Mouse (Mus musculus) embryonic facial prominence, embryonic 11.5 days (tissue): Measurements from ENCODE around the gene Cfap61. TPM values are rescaled to one million over a fixed set of nuclear protein-coding genes. Genes with fewer than 3 reads are reported as not detected.

ENCODE experiments used
- ATAC-seq: fragments of 200-750 bp; cut with Nextera tagmentation; replicated peaks from 2 replicates; pipeline ENCODE4 v1.8.0; 2017; ENCODE audit warnings: low read depth; ENCODE audit not compliant: insufficient number of reproducible peaks, low FRiP score, low TSS enrichment
- DNase-seq: peaks from one replicate; pipeline ENCODE4 v3.0.0-alpha.2; 2015; ENCODE audit warnings: low spot score
- H3K27ac ChIP-seq: fragments of 300-500 bp; sonication (generic); replicated peaks from 2 replicates; pipeline ENCODE4 v1.5.1; 2014; ENCODE audit warnings: mild to moderate bottlenecking, low read depth, low read length, control low read depth
- H3K27me3 ChIP-seq: fragments of 300-500 bp; sonication (generic); 2 replicates; pipeline ENCODE4 v1.6.1; 2014; ENCODE audit warnings: mild to moderate bottlenecking, low read length, moderate library complexity, mixed read lengths; ENCODE audit not compliant: control insufficient read depth, insufficient read depth
- H3K36me3 ChIP-seq: fragments of 300-500 bp; sonication (generic); replicated peaks from 2 replicates; pipeline ENCODE4 v1.6.1; 2014; ENCODE audit warnings: low read depth, mild to moderate bottlenecking, low read length, moderate library complexity, mixed read lengths; ENCODE audit not compliant: control insufficient read depth, insufficient read depth
- H3K4me1 ChIP-seq: fragments of 300-500 bp; sonication (generic); 2 replicates; pipeline ENCODE4 v1.6.1; 2014; ENCODE audit warnings: low read length, mixed read lengths; ENCODE audit not compliant: control insufficient read depth, insufficient read depth
- H3K4me2 ChIP-seq: fragments of 300-500 bp; sonication (generic); 2 replicates; pipeline ENCODE4 v1.6.1; 2014; ENCODE audit warnings: low read depth, mild to moderate bottlenecking, control low read depth, low read length, moderate library complexity
- H3K4me3 ChIP-seq: fragments of 300-500 bp; sonication (generic); 2 replicates; pipeline ENCODE4 v1.5.1; 2014; ENCODE audit warnings: low read depth, low read length, control low read depth
- H3K9ac ChIP-seq: fragments of 300-500 bp; sonication (generic); replicated peaks from 2 replicates; pipeline ENCODE4 v1.6.1; 2014; ENCODE audit warnings: mild to moderate bottlenecking, control low read depth, low read length
- H3K9me3 ChIP-seq: fragments of 300-500 bp; sonication (generic); replicated peaks from 2 replicates; pipeline ENCODE4 v1.6.1; 2016; ENCODE audit warnings: mild to moderate bottlenecking, low read length, inconsistent platforms, mixed read lengths; ENCODE audit not compliant: control insufficient read depth
- WGBS: fragments of 180-500 bp; shearing (Covaris S2); extraction: QIAGEN DNeasy Blood & Tissue Kit; methylation state at CpG from one replicate; pipeline ENCODE4 v1.1.7; 2014; 5-methylcytosine and 5-hydroxymethylcytosine counted together
- polyA plus RNA-seq: library from polyadenylated mRNA; unstranded; fragments of >200 nt; fragmentation: Nextera tagmentation; extraction: Ambion mirVana; gene quantifications from 2 replicates; pipeline ENCODE4 v1.2.1, GENCODE M21; 2014

Cfap61 gene
- polyA plus RNA-seq, 1 experiment from 2014 or later, result 0.38 TPM

GRCm38 (mm10) chr2:145979616-145980015 lies 45.0 kb downstream of the Cfap61 start:
- Histone ChIP-seq H3K27me3 (no peaks in the 10 kb centered on the region), H3K9me3 (no peaks in the 10 kb centered on the region), H3K4me1 (no peaks in the 10 kb centered on the region), H3K27ac (no peak overlapping the region), H3K9ac (no peak overlapping the region), H3K4me3 (no peak overlapping the region), H3K36me3 (no peaks in the 10 kb centered on the region), H3K4me2 (no peak overlapping the region)
- DNase-seq (no peak), ATAC-seq (no peak)
- 61% methylated on average over 4 of the region's 4 CpGs for WGBS

GRCm38 (mm10) chr2:145980881-145981280 lies 46.3 kb downstream of the Cfap61 start:
- H3K27ac ChIP-seq, result no peak overlapping the region
- no peaks in the 10 kb centered on the region for H3K9me3 ChIP-seq

GRCm38 (mm10) chr2:145981699-145982112 lies 47.1 kb downstream of the Cfap61 start:
- Histone ChIP-seq H3K27ac (no peak overlapping the region), H3K36me3 (no peaks in the 10 kb centered on the region), H3K4me3 (no peak overlapping the region), H3K4me1 (no peaks in the 10 kb centered on the region), H3K9me3 (no peaks in the 10 kb centered on the region), H3K9ac (no peak overlapping the region), H3K27me3 (no peaks in the 10 kb centered on the region), H3K4me2 (no peak overlapping the region)
- WGBS, result 14% methylated on average over 6 of the region's 6 CpGs
- DNase-seq (peak; percentile 64), ATAC-seq (no peak; the same call in 1 of the 2 replicates)

More at GRCm38 (mm10) chr2:145980881-145981280, 46.3 kb downstream of the Cfap61 start:
- H3K4me3 ChIP-seq, result no peak overlapping the region
- WGBS, result 77% methylated on average over 9 of the region's 9 CpGs
- ATAC-seq, result peak; percentile 31; the same call in 1 of the 2 replicates
- no peaks in the 10 kb centered on the region for H3K36me3 ChIP-seq
- no peak overlapping the region for H3K4me2 ChIP-seq
- H3K4me1 ChIP-seq, result no peaks in the 10 kb centered on the region
- H3K27me3 ChIP-seq, result no peaks in the 10 kb centered on the region
- H3K9ac ChIP-seq, result no peak overlapping the region
- DNase-seq, result no peak

GRCm38 (mm10) chr2:145982317-145983045 lies 47.9 kb downstream of the Cfap61 start:
- H3K9me3 ChIP-seq, result no peaks in the 10 kb centered on the region
- no peaks in the 10 kb centered on the region for H3K4me1 ChIP-seq
- H3K4me3 ChIP-seq, result no peak overlapping the region
- no peak overlapping the region for H3K4me2 ChIP-seq
- H3K36me3 ChIP-seq, result no peaks in the 10 kb centered on the region
- H3K27me3 ChIP-seq, result no peaks in the 10 kb centered on the region
- H3K9ac ChIP-seq, result no peak overlapping the region
- ATAC-seq (no peak), DNase-seq (no peak)
- WGBS, result 63% methylated on average over 9 of the region's 9 CpGs
- H3K27ac ChIP-seq, result no peak overlapping the region

GRCm38 (mm10) chr2:145987757-145988156 lies 53.2 kb downstream of the Cfap61 start:
- 66% methylated on average over 2 of the region's 2 CpGs for WGBS
- H3K4me1 ChIP-seq, result no peaks in the 10 kb centered on the region
- H3K9me3 ChIP-seq, result no peaks in the 10 kb centered on the region
- ATAC-seq, result no peak
- H3K27me3 ChIP-seq, result no peaks in the 10 kb centered on the region
- H3K27ac ChIP-seq, result no peak overlapping the region
- no peak overlapping the region for H3K9ac ChIP-seq
- H3K4me3 ChIP-seq, result no peak overlapping the region
- no peak overlapping the region for H3K4me2 ChIP-seq
- no peaks in the 10 kb centered on the region for H3K36me3 ChIP-seq
- DNase-seq, result no peak

GRCm38 (mm10) chr2:145990446-145990845 lies 55.9 kb downstream of the Cfap61 start:
- H3K9ac ChIP-seq, result no peak overlapping the region
- no peaks in the 10 kb centered on the region for H3K27me3 ChIP-seq
- no peak overlapping the region for H3K4me3 ChIP-seq
- H3K4me1 ChIP-seq, result no peaks in the 10 kb centered on the region
- H3K4me2 ChIP-seq, result no peak overlapping the region
- H3K9me3 ChIP-seq, result no peaks in the 10 kb centered on the region
- ATAC-seq (no peak), DNase-seq (no peak)
- WGBS, result 75% methylated on average over 2 of the region's 2 CpGs
- no peaks in the 10 kb centered on the region for H3K36me3 ChIP-seq
- no peak overlapping the region for H3K27ac ChIP-seq

GRCm38 (mm10) chr2:145996472-145996871 lies 61.9 kb downstream of the Cfap61 start:
- Histone ChIP-seq H3K4me1 (no peaks in the 10 kb centered on the region), H3K9me3 (no peaks in the 10 kb centered on the region), H3K27me3 (no peaks in the 10 kb centered on the region), H3K27ac (no peak overlapping the region), H3K36me3 (no peaks in the 10 kb centered on the region), H3K4me3 (no peak overlapping the region), H3K4me2 (no peak overlapping the region), H3K9ac (no peak overlapping the region)
- no peak for ATAC-seq
- DNase-seq, result no peak
- 60% methylated on average over 4 of the region's 4 CpGs for WGBS

- ATAC-seq (no peak), DNase-seq (no peak)
- no peak overlapping the region for H3K9ac ChIP-seq
- H3K27ac ChIP-seq, result no peak overlapping the region
- no peaks in the 10 kb centered on the region for H3K4me1 ChIP-seq
- H3K27me3 ChIP-seq, result no peaks in the 10 kb centered on the region
- H3K4me3 ChIP-seq, result no peak overlapping the region
- no peak overlapping the region for H3K4me2 ChIP-seq
- no peaks in the 10 kb centered on the region for H3K9me3 ChIP-seq
- 80% methylated on average over 5 of the region's 5 CpGs for WGBS
- H3K36me3 ChIP-seq, result no peaks in the 10 kb centered on the region
These were observed 63.5 kb downstream of the Cfap61 start for GRCm38 (mm10) chr2:145997956-145998525.
